Mouse (Mus musculus): ENCODE measurements around the gene Oscar.

- no peak for TF ChIP-seq ZC3H11A (IDR thresholded peaks at IDR 0.05; ENCODE audit: borderline replicate concordance, low read depth, low read length)
- TF ChIP-seq ZNF384 (IDR thresholded peaks at IDR 0.05; ENCODE audit: low read depth, low read length): no peak
- no peak for TF ChIP-seq MAFK (IDR thresholded peaks at IDR 0.05; ENCODE audit: insufficient read depth, low read depth, low read length)
Measured at GRCm38 (mm10) chr7:3616057-3616388, at the start of gene Oscar.
